Mouse (Mus musculus): Measurements from ENCODE around the gene Olfr598.
"Not testable (repeated sequence)": the region's sequence is repeated elsewhere in the genome, so short reads cannot be mapped to it uniquely, and the experiment has no call there.

The Olfr598 gene

DNA sequence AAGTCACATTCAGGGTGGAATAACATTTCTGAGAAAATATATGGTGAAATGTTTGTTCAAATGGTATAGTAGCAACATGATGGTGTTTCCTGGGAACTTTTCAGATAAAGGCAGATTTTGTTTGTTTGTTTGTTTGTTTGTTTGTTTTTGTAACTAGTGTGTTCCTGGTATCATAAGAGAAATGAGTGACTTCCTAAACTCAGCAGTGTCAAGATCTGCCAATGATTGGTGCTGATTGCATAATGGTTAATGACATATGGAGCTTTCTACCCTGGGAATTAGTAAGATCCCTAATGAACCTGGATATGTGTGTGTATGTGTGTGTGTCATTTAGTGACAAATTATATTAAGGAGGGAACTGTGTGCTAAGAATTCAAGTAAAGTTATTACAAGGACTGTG, at the start of gene Olfr598:
TSS of gene Olfr598 (plus strand) at position 301 of the 400 bp plus-strand sequence.
- DNase-seq (ENCODE audit: low read depth), result no peak

DNA sequence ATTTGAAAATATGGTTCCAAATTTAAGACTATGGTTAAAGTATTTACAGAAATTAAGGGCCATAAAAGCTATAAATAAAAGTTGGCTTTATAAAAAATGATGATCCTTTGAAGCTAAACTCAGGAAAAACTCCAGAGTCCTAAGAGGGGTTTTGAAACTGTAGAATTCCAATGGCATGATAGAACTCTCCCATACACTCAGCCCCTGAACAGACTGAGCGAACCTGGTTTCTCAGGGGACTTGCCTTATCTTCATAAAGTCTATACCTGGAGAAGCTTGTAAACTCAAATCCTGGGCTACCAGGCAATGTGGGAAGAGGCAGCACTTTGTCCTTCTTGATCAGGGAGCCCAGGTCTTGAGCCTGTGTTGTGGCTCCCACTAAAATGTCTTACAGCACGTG, 18.0 kb upstream of the Olfr598 start, which contains the start of gene Olfr596:
TSS of gene Olfr596 (plus strand) at position 301 of the 400 bp plus-strand sequence.
- not testable (repeated sequence) for DNase-seq (ENCODE audit: low read depth)

DNA sequence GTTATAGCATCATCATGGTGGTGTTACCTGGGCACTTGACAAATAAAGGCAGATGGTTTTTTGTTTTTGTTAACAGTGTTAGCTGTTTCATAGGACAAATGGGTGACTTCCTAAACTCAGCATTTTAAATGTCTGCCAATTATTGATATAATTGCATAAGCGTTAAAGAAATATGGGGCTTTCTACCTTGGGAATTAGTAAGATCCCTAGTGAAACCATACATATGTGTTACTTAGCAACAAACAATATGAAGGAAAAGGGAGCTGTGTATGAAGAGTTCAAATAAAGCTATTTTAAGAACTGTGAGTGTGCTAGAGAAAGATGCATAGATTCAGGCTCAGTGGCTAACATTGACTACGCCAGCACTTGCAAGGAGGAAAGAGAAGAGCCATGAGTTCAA, 7.4 kb upstream of the Olfr598 start, which contains the start of gene Olfr597:
TSS of gene Olfr597 (plus strand) at position 301 of the 400 bp plus-strand sequence.
- DNase-seq (ENCODE audit: low read depth), result not testable (repeated sequence)

DNA sequence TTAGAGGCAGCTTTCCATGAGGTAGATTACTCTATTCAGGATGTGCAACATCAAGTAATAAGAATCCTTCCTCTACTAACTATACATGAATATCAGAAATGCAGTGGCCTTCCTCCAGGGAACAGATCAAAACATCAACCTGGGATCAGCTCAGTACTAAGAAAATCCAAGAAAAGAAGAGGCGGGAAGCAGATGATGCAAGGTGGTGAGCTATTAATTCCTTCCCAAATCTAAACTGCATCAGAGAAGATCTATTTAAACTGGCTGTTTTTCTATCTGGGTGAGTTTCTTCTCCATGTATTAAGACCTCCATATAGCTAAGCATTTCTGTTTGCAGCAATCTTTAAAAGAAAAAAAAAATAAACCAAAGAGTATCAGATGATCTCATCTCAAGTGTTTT, 12.2 kb downstream of the Olfr598 start, which contains the start of gene Olfr599:
TSS of gene Olfr599 (plus strand) at position 301 of the 400 bp plus-strand sequence.
- DNase-seq (ENCODE audit: low read depth), result no peak

DNA sequence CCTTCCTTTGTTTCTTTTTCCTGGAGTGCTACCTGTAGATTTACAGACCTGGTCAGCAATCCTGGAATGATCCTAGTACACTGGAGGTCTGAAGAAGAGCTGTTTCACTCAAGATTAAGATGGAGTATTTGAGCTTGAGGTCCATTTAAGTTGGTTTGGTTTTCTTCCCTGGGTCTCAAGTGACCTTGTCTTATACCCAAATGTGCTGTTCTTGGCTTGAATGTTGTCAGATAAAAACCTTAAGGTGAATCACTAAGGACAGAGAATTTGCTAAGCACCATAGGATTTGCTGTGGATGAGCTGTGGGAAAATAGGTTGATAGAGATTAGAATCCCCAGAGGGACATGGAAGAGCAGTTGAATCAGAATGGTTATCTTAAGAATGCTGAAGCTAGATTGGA, 26.2 kb downstream of the Olfr598 start, which contains the start of gene Olfr600:
TSS of gene Olfr600 (minus strand) at position 101 of the 400 bp plus-strand sequence.
- DNase-seq (ENCODE audit: low read depth), result no peak

DNA sequence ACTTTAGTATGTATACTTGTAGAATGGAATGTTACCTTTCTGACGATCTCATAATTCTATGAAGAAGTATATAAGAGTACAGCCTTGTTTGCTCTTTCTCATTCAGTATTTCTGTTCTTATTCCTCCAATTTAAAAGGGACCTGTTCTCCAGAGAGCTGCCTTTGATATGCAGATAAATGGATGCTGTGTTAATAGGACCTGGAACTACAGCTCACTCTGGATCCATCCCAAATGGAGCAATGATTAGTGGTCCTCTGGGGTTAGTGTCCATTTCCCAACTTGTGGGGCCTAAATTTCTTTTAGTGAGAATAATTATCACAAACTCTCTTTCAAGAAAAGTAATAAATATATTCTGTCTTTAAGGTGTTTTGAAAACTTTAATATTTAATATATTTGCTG, 39.2 kb downstream of the Olfr598 start, which contains the start of gene Olfr601:
TSS of gene Olfr601 (minus strand) at position 101 of the 400 bp plus-strand sequence.
- no peak for DNase-seq (ENCODE audit: low read depth)
